Mouse (Mus musculus) mesoderm, embryonic 11.5 days (tissue): ENCODE data around the gene Tia1.

Source experiments
- DNase-seq: peaks from one replicate; pipeline ENCODE4 v3.0.0-alpha.2; 2012; ENCODE audit warnings: low read depth, low spot score

Gene Tia1

DNA sequence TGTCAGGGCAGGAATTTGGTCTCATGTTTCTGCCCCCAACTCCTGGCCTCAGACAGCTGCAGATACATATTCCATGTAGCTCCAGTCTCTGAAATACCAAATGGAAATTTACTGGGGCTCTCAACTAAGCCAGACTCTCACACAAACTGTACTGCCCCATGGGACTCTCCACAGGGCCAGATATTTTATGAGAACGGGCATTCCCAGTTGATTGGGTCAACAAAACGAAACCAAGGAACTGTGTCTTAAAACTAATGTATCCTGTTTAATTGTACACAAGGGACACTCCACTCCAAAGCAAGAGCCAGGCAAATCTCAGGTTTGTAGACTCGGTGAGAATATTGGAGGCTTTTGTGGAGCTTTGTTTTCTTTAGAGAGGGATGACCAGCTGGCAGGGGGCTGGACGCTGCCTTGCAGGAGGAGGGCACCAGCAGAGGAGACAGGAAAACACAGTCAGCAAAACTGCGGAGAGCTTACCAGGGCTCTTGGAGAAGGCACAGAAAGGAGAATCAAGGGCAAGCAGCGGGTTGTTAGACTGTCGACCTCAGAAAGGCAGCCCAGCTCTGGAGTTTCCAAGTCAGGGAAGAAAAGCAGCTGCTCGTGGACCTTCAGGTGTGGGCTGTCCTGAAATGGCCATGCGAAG lies 76.3 kb downstream of the Tia1 start:
- DNase-seq = peak; percentile 74

DNA sequence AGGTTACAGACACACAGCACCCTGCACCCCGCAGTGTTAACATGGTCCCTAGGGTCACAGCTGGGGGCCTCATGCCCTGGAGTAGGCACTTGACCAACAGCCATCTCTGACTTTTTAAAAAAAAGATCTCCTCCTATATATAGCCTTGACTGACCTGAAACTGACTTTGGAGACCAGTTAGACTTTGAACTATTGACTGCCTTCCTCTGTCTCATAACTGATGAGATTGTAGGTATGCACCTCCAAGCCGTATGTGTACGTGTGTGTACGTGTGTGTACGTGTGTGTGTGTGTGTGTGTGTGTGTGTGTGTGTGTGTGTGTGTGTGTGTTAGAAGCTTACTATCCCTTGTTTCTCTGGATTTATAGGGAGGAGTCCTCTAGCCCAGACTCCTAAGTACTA lies 77.9 kb downstream of the Tia1 start:
- no peak for DNase-seq
